Mouse (Mus musculus) layer of hippocampus, adult 18-20 months (tissue): ENCODE measurements at regions not wholly inside any gene's neighbourhood (a gene's known extent, or its start where the extent isn't known, plus 50 kb on each side); places are given as distances from the start of the nearest gene placed in this dataset.
A peak's percentile ranks its signal among the peaks of the same experiment; 100 is the strongest.

Source experiments
- DNase-seq, 2 experiments: peaks; one replicate each; pipeline ENCODE4 v3.0.0; 2022; ENCODE audit warnings: low spot score in 2 of 2

DNA sequence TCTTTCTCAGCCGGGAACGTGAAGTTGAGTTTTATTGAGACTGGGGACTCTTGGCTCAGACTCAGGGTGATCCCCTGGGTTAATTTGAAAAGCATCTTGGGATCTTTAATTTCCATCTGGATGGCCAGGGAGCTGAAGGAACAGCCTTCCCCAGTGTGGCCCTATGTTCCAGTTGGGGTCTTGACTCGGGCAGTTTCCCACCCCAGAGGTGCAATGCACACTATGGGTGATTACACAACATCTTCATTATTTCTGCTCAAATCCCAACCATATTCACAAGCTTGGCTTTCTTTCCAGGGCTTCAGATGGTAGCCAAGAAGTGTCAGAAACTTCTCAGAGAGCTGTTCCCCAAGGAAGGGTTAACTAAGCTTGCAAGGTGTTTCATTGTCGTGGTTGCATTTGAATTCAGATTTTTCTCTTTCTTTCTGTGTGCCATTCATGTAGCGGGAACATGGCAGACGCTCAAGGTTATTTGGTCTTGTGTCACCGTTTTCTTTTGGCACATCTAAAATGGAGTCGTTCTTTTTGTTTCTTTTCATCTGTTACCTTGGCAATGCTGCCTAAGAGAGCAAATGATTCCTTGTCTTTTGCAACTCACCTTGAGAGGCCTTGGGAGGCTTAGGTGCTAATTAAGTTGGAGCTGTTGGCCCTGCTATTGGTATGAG lies 179.5 kb downstream of the Fam169b start:
- DNase-seq: no peak

- DNase-seq: no peak
Measured at GRCm38 (mm10) chr7:68444426-68445095, 170.9 kb downstream of the Fam169b start.

DNA sequence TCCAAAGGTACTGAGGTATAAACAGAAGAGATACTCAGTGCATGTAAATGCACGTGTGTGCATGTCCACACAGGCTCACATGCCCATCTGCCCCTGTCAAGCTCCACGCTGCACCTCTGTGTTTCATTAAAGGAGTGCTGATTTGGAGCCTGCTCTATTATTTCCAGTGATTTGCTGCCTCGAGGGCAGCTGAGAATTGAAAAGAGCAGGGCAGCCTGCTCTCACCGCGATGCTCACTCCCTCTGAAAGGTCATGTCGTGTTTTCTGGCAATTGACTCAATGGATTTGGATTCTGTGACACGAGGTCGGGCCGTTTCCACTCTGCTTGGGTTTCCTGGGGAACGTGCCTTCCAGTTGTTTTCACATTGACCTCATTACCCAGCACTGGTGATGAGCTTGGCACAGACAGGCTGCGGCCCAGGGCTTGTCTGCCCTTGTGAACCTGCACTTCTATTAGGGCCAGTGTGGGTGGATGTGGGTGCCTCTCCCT lies 167.1 kb downstream of the Fam169b start:
- DNase-seq: no peak

DNA sequence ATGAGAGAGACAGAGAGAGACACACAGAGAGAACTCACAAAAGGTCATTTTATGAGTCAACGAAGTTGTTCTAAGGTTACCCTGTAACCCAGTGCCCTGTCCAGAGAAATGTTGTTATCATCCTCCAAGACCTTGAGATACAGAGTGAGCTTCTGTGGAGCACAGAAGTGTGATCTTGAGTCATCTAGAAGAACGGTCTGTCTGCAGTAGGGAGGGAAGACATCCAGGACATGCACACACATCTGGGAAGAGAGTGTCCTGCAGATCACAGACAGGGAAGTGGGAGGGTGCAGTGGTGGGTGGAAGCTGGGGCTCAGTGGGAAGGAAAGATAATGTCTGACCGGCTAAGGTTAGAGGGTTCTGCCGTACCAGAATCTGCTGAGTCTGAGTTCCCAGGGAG lies 155.3 kb downstream of the Fam169b start:
- DNase-seq: no peak

GRCm38 (mm10) chr7:68415890-68416289 lies 142.3 kb downstream of the Fam169b start:
- peak in 1 of 2 experiments; percentile 3 for DNase-seq

DNA sequence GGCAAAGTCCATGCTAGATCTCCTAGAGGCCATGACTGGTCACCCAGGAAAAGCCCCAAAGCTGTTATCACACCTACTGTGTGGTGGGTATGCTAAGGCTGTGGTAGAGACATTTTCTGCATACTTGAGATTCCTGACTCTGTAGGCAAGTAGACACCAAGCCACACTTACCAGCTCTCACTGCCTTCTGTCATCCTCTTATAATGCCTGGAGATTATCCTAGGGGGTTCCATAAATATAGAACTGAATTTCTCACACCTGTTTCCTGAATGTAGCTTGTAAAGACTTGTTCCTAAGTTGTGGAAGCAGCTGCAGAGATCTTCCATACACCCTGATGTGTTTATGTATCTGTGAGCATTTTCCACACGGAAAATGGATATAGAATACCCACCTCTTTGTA lies 139.1 kb downstream of the Fam169b start:
- no peak for DNase-seq
